Mouse (Mus musculus): ENCODE results near the gene Npas3.

GRCm38 (mm10) chr12:53427153-53427552, 178.7 kb downstream of the Npas3 start:
- TF ChIP-seq CTCF (IDR thresholded peaks at IDR 0.05; ENCODE audit: control insufficient read depth, insufficient read depth, insufficient read length), result no peak
- no peak for TF ChIP-seq MAX (IDR thresholded peaks at IDR 0.05)
- TF ChIP-seq USF1 (IDR thresholded peaks at IDR 0.05; ENCODE audit: low read depth), result no peak
- no peak for TF ChIP-seq MYOG (IDR thresholded peaks at IDR 0.05; ENCODE audit: control insufficient read depth, extremely low read depth, insufficient read length)

All from C2C12 (cell line).